Mouse (Mus musculus) myocyte (in vitro differentiated cells): ENCODE data around the gene Abhd11. TPM values are rescaled to one million over a fixed set of nuclear protein-coding genes. Genes with fewer than 3 reads are reported as not detected.

Experiments
- H3K27me3 ChIP-seq: one replicate; pipeline ENCODE4 v1.6.1; 2011; ENCODE audit not compliant: control insufficient read depth, insufficient read depth, insufficient read length
- H3K36me3 ChIP-seq: one replicate; pipeline ENCODE4 v1.6.1; 2011; ENCODE audit not compliant: control insufficient read depth, insufficient read depth
- H3K4me2 ChIP-seq: one replicate; pipeline ENCODE4 v1.6.1; 2011; ENCODE audit warnings: low read depth, control low read depth
- H3K4me3 ChIP-seq: one replicate; pipeline ENCODE4 v1.5.1; 2011; ENCODE audit warnings: mild to moderate bottlenecking, control low read depth, moderate library complexity
- H3K79me2 ChIP-seq: one replicate; pipeline ENCODE4 v1.6.1; 2011; ENCODE audit not compliant: control insufficient read depth, insufficient read depth
- H3ac ChIP-seq: one replicate; pipeline ENCODE4 v1.6.1; 2011; ENCODE audit not compliant: control insufficient read depth, insufficient read length
- CEBPB ChIP-seq: IDR thresholded peaks from 2 replicates; pipeline ENCODE4 v1.6.1; 2011; ENCODE audit warnings: mild to moderate bottlenecking, moderate library complexity; ENCODE audit not compliant: poor library complexity, insufficient read depth, severe bottlenecking
- E2F4 ChIP-seq: IDR thresholded peaks from one replicate; pipeline ENCODE4 v1.6.1; 2011; ENCODE audit warnings: mild to moderate bottlenecking, control low read depth, moderate library complexity; ENCODE audit not compliant: insufficient read depth
- MAX ChIP-seq: IDR thresholded peaks from one replicate; pipeline ENCODE4 v1.6.1; 2011; ENCODE audit warnings: low read depth, mild to moderate bottlenecking, control low read depth
- MYOD1 ChIP-seq, 3 experiments: IDR thresholded peaks; one replicate each; pipeline ENCODE4 v1.6.1; 2011; ENCODE audit warnings: control low read depth in 2 of 3, low read depth in 2 of 3, mild to moderate bottlenecking in 2 of 3, moderate library complexity in 1 of 3; ENCODE audit not compliant: insufficient read length in 2 of 3, control insufficient read depth in 1 of 3
- MYOG ChIP-seq, 3 experiments: IDR thresholded peaks; one replicate each; pipeline ENCODE4 v1.6.1; 2011; ENCODE audit warnings: control low read depth in 2 of 3, low read depth in 2 of 3, mild to moderate bottlenecking in 2 of 3; ENCODE audit not compliant: insufficient read length in 2 of 3, control insufficient read depth in 1 of 3, insufficient read depth in 1 of 3
- POLR2A ChIP-seq: IDR thresholded peaks from one replicate; pipeline ENCODE4 v1.6.1; 2011; ENCODE audit warnings: low read depth, mild to moderate bottlenecking, control low read depth, moderate library complexity; ENCODE audit not compliant: insufficient read length
- POLR2AphosphoS2 ChIP-seq: IDR thresholded peaks from one replicate; pipeline ENCODE4 v1.6.1; 2011; ENCODE audit warnings: low read depth, control low read depth; ENCODE audit not compliant: insufficient read length
- REST ChIP-seq: IDR thresholded peaks from one replicate; pipeline ENCODE4 v1.6.1; 2011; ENCODE audit warnings: mild to moderate bottlenecking, control low read depth, moderate library complexity; ENCODE audit not compliant: insufficient read depth, insufficient read length
- SRF ChIP-seq: IDR thresholded peaks from one replicate; pipeline ENCODE4 v1.6.1; 2011; ENCODE audit warnings: low read depth; ENCODE audit not compliant: control insufficient read depth, insufficient read length
- TCF12 ChIP-seq: IDR thresholded peaks from one replicate; pipeline ENCODE4 v1.6.1; 2011; ENCODE audit warnings: mild to moderate bottlenecking, control low read depth; ENCODE audit not compliant: poor library complexity, insufficient read depth, severe bottlenecking
- TCF3 ChIP-seq: IDR thresholded peaks from one replicate; pipeline ENCODE4 v1.6.1; 2011; ENCODE audit warnings: low read depth, control low read depth; ENCODE audit not compliant: insufficient read length
- USF1 ChIP-seq: IDR thresholded peaks from one replicate; pipeline ENCODE4 v1.6.1; 2011; ENCODE audit warnings: low read depth, mild to moderate bottlenecking, control low read depth, moderate library complexity
- polyA plus RNA-seq: library from polyadenylated mRNA; unstranded; fragments of >200 nt; fragmentation: generic; extraction: Trizol; gene quantifications from one replicate; pipeline ENCODE4 v1.2.1, GENCODE M21; 2012; ENCODE audit warnings: missing spikeins

Gene Abhd11
- polyA plus RNA-seq, 1 experiment = 33.0 TPM

- Histone ChIP-seq H3K79me2 (no peaks in the 10 kb centered on the region), H3ac (no peak overlapping the region), H3K27me3 (peaks cover 21% of the 10 kb centered on the region), H3K4me2 (no peak overlapping the region), H3K36me3 (no peaks in the 10 kb centered on the region), H3K4me3 (no peak overlapping the region)
- no peak for TF ChIP-seq POLR2A
- TF ChIP-seq MYOD1 (IDR thresholded peaks at IDR 0.05; ENCODE audit: control insufficient read depth in 1 of 3, insufficient read length in 2 of 3, low read depth in 2 of 3) = no peak
- no peak for TF ChIP-seq MYOG (IDR thresholded peaks at IDR 0.05; ENCODE audit: control insufficient read depth in 1 of 3, insufficient read depth in 1 of 3, insufficient read length in 2 of 3, low read depth in 2 of 3)
- TF ChIP-seq E2F4 = no peak
- no peak for TF ChIP-seq MAX
- no peak for TF ChIP-seq TCF3
These were observed 43.5 kb upstream of the Abhd11 start for GRCm38 (mm10) chr5:134965473-134965851.

- Histone ChIP-seq H3K36me3 (no peaks in the 10 kb centered on the region), H3K79me2 (no peaks in the 10 kb centered on the region), H3K4me2 (no peak overlapping the region), H3K4me3 (no peak overlapping the region), H3K27me3 (peaks cover 21% of the 10 kb centered on the region), H3ac (no peak overlapping the region)
- TF ChIP-seq REST (no peak), TCF12 (no peak), MYOG (IDR thresholded peaks at IDR 0.05; ENCODE audit: control insufficient read depth in 1 of 3, insufficient read depth in 1 of 3, insufficient read length in 2 of 3, low read depth in 2 of 3) (no peak), MYOD1 (IDR thresholded peaks at IDR 0.05; ENCODE audit: control insufficient read depth in 1 of 3, insufficient read length in 2 of 3, low read depth in 2 of 3) (no peak), CEBPB (no peak), TCF3 (no peak), USF1 (no peak), POLR2AphosphoS2 (no peak), POLR2A (no peak), SRF (no peak), MAX (no peak), E2F4 (no peak)
These were observed 42.8 kb upstream of the Abhd11 start for GRCm38 (mm10) chr5:134965852-134966821.

DNA sequence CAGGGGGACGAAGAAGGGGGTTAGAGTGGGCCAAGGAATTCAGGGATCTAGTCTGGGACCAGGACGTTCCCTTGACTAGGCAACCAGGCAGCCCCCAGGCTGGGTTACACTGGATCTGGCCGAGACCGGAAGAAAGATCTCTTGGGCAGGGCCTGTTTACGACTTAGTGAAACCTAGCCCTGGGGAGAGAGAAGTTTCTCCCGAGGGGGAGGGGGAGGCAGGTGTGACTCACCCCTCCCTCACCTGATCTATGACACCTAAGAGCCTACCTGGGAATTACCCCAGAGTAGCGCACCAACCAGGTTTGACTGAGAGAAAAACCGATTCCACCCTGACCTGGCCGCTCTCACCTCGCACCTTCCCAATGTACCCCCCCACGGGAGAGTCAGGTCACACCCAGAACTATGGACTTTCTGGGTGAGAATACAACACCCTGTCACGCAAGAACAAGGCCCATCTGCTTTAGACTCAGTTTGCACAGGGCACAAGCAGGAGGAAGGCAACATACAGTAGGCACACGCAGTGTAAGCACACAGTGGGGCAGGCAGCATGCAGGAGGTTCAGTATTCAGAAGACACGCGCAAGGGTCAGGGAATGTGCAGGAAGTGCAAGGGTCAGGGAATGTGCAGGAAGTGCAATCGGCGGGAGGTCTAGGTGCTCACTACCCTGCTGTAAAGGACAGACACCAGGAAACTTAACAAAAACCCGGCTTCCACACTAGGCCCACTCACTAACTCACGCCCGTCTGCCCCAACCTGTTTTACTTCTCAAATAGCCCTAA, 41.6 kb upstream of the Abhd11 start:
- TF ChIP-seq MAX (no peak), E2F4 (no peak), MYOG (IDR thresholded peaks at IDR 0.05; ENCODE audit: control insufficient read depth in 1 of 3, insufficient read depth in 1 of 3, insufficient read length in 2 of 3, low read depth in 2 of 3) (no peak), SRF (no peak), MYOD1 (IDR thresholded peaks at IDR 0.05; ENCODE audit: control insufficient read depth in 1 of 3, insufficient read length in 2 of 3, low read depth in 2 of 3) (no peak), USF1 (no peak), TCF3 (no peak), TCF12 (no peak), POLR2AphosphoS2 (no peak), POLR2A (no peak), CEBPB (no peak)
- Histone ChIP-seq H3K36me3 (no peaks in the 10 kb centered on the region), H3K4me3 (no peak overlapping the region), H3ac (no peak overlapping the region), H3K79me2 (no peaks in the 10 kb centered on the region), H3K4me2 (no peak overlapping the region), H3K27me3 (peaks cover 21% of the 10 kb centered on the region)

DNA sequence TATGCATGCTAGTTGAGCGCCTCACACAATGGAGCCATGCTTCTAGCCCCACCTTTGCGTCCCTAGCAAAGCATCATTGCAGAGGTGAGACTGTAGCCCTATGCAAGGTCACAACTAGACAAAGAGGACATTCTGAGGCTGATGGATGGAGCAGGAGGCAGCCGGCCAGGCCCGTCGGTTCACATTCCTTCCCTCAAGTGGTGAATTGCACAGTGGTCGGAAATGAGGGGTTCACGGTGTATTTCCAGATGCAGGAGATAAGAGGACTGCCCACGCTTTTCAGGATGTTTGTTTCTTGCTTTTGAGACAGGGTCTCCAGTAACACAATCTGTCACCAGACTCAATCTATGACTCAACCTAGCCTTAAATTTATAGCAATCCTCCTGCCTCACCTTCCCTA, 38.3 kb upstream of the Abhd11 start:
- no peak overlapping the region for H3K4me3 ChIP-seq
- TF ChIP-seq TCF3 (no peak), MYOG (IDR thresholded peaks at IDR 0.05; ENCODE audit: control insufficient read depth in 1 of 3, insufficient read depth in 1 of 3, insufficient read length in 2 of 3, low read depth in 2 of 3) (no peak), REST (no peak), POLR2A (no peak), POLR2AphosphoS2 (no peak), MYOD1 (IDR thresholded peaks at IDR 0.05; ENCODE audit: control insufficient read depth in 1 of 3, insufficient read length in 2 of 3, low read depth in 2 of 3) (no peak), TCF12 (no peak), E2F4 (no peak)

More for the DNA sequence above, 38.3 kb upstream of the Abhd11 start:
- Histone ChIP-seq H3K36me3 (no peaks in the 10 kb centered on the region), H3K4me2 (no peak overlapping the region), H3ac (no peak overlapping the region), H3K27me3 (peaks cover 21% of the 10 kb centered on the region), H3K79me2 (no peaks in the 10 kb centered on the region)
